Mouse (Mus musculus): ENCODE measurements around the gene Lsm8. TPM values are rescaled to one million over a fixed set of nuclear protein-coding genes. Genes with fewer than 3 reads are reported as not detected.
"Not testable (repeated sequence)": the region's sequence is repeated elsewhere in the genome, so short reads cannot be mapped to it uniquely, and the experiment has no call there.

The Lsm8 gene
- 8.8 and 15.1 TPM in 2 replicates for polyA plus RNA-seq (2012; rRNA removed)

DNA sequence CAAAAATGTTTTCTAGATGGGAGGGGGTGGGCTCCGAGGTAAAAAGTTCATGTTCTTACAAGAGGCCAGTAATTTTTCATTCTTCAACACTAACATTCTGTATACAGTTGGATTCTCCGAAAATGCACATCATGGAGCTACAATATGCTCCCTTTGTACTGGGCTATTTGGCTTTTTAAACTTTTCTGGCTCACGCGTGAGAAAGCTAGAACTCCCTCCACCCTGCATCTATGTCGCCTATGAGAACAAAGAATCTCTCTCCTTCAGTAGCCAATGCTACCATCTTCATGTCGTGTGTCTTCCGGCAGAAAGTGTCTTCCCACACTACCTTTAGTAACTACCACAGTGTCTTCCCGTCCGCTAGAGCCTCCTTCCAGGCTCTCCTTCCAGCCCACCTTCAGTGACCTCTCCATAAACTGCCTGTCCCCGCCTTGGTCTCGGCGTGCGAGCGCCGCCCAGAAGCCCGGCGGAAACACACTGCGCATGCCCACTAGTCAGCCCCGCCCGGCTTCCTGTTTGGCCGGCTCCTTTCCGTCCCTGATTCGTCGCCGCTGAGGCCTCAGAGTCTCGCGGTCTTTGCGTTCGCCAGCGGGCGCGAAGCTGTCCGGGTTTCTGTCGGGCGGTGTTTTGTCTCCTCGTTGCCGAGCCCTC lies at the start of gene Lsm8:
TSS of gene Lsm8 (plus strand) at position 529 of the 651 bp plus-strand sequence.
- DNase-seq = peak; percentile 93
- H3K4me1 ChIP-seq (ENCODE audit: control insufficient read depth, insufficient read depth, low read length) = peaks cover 2% of the 10 kb centered on the region; the same call in 1 of the 2 replicates
- H3K4me3 ChIP-seq (replicated peaks; ENCODE audit: extremely low read depth, low read depth, low read length) = peak within 1 kb of the TSS; percentile 82
- peak; percentile 85; the same call in 1 of the 2 replicates for TF ChIP-seq POLR2A (IDR thresholded peaks at IDR 0.05; ENCODE audit: borderline replicate concordance, extremely low read depth, low read depth, low read length)
- no peak for TF ChIP-seq CTCF (IDR thresholded peaks at IDR 0.05; ENCODE audit: insufficient read depth, low read length)
- WGBS = under 1% methylated on average over 37 of the region's 37 CpGs

DNA sequence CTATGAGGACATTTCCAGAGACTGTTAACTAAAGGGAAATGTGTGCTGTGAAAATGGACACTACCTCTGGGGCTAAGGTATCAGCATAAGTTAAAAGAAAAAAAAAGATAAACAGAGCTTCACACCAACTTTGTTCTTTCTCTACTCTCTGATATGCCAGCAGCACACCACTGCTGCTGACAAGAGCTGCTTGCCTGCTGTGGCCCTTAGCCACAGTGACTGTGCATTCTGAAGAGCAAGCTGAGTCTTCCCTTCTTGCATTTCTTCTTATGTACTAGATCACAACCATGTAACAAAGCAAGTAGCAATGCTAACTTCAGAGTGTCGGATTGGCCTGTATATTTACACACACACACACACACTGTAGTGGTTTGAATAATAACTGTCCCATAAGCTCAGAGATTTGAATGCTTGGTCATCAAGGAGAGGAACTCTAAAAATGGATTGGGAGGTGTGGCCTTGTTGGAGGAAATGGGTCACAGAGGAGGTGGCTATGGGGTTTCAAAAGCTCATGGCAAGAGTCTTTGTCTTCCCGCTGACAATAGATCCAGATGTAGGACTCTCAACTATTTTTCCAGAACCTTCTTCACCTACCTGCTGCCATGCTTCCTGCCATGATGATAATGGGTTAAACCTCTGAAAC lies 47.4 kb upstream of the Lsm8 start:
- TF ChIP-seq CTCF (IDR thresholded peaks at IDR 0.05; ENCODE audit: insufficient read depth, low read length) (no peak), POLR2A (IDR thresholded peaks at IDR 0.05; ENCODE audit: borderline replicate concordance, extremely low read depth, low read depth, low read length) (no peak)
- no peak overlapping the region for H3K4me3 ChIP-seq (replicated peaks; ENCODE audit: extremely low read depth, low read depth, low read length)
- no peaks in the 10 kb centered on the region for H3K4me1 ChIP-seq (ENCODE audit: control insufficient read depth, insufficient read depth, low read length)
- WGBS = 74% methylated on average over 2 of the region's 2 CpGs
- no peak for DNase-seq

DNA sequence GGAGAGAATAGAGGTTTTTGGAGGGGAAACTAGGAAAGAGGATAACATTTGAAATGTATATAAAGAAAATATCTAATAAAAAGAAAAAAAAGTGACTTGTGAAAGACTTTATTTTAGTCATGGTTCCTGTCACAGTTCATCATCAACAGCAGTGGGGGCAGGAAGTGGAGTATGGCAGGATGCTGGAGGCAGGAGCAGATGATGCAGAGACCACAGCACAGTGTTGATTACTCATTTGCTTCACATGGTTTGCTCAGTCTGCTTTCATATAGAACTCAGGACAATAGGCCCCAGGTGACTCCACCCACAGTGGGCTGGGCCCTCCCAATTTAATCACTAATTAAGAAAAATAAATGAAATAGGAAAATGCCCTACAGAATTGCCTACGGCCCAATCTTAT lies 35.8 kb upstream of the Lsm8 start:
- TF ChIP-seq CTCF (IDR thresholded peaks at IDR 0.05; ENCODE audit: insufficient read depth, low read length) = no peak
- no peak for TF ChIP-seq POLR2A (IDR thresholded peaks at IDR 0.05; ENCODE audit: borderline replicate concordance, extremely low read depth, low read depth, low read length)
- Histone ChIP-seq H3K4me1 (ENCODE audit: control insufficient read depth, insufficient read depth, low read length) (no peaks in the 10 kb centered on the region), H3K4me3 (replicated peaks; ENCODE audit: extremely low read depth, low read depth, low read length) (no peak overlapping the region)
- WGBS = 78% methylated on average over 1 of the region's 1 CpGs
- DNase-seq = no peak

DNA sequence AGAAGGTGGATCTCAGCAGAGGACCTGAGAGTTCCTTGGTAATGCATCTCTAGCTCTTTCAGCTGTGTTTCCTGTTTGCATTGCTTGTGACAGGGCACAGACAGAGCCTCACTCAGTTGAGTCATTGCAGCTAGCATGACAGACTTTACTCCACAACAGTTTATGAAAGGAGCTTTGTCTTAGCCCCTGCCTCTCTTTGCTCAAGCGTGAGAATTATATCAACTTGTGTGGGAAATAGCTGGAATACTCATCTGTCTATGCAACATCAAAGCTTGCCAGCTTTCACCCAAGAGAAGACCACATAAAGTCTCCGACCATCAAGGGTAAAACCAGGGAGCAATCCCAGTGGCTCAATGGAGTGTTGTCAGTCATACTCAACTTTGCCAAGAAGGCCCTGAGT lies 32.8 kb upstream of the Lsm8 start:
- 82% methylated on average over 2 of the region's 2 CpGs for WGBS
- no peak for DNase-seq
- Histone ChIP-seq H3K4me1 (ENCODE audit: control insufficient read depth, insufficient read depth, low read length) (no peaks in the 10 kb centered on the region; the same call in 1 of the 2 replicates), H3K4me3 (replicated peaks; ENCODE audit: extremely low read depth, low read depth, low read length) (no peak overlapping the region)
- TF ChIP-seq POLR2A (IDR thresholded peaks at IDR 0.05; ENCODE audit: borderline replicate concordance, extremely low read depth, low read depth, low read length) = no peak
- TF ChIP-seq CTCF (IDR thresholded peaks at IDR 0.05; ENCODE audit: insufficient read depth, low read length) = no peak

DNA sequence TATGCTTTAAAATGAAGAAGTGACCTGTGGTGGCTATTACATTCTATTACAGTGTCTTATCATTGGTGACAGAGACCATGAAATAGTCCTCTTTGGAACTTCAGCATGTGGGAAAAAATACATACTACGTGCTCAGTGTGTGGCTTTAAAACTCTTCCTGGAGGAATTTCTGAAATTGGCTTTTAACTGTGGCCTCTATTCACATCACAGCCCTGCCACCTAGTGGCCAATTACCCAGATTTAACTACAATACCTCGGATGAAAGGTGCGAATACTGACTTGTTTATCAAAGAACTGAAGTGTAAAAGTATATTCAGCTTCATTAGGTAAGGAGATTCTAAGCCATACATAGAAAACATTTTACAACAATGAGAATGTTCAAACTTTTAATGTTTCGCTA lies 29.0 kb upstream of the Lsm8 start:
- H3K4me1 ChIP-seq (ENCODE audit: control insufficient read depth, insufficient read depth, low read length) = no peaks in the 10 kb centered on the region; the same call in 1 of the 2 replicates
- H3K4me3 ChIP-seq (replicated peaks; ENCODE audit: extremely low read depth, low read depth, low read length) = no peak overlapping the region
- TF ChIP-seq CTCF (IDR thresholded peaks at IDR 0.05; ENCODE audit: insufficient read depth, low read length) (0 out of 2 replicates have a peak, but pooled peaks have one; percentile 17), POLR2A (IDR thresholded peaks at IDR 0.05; ENCODE audit: borderline replicate concordance, extremely low read depth, low read depth, low read length) (no peak)
- peak; percentile 43 for DNase-seq
- 7% methylated on average over 4 of the region's 4 CpGs for WGBS

DNA sequence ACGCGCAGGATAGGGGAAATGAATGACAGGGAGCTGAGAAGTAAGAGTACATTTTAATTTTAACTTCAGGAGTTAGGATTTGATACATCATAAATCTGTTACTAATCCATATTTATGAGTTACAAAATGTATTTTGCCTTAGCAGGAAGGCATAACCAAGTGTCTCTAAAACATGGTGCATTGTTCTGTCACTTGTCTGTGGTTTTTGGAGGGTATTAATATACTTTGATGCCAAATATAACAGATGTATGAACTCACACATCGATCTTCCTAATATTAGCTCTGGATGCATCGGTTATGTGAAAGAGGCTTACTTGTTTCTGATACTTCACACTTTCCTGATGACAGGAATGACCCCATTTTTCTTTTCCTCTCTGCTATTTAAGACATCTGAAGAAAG lies 28.1 kb upstream of the Lsm8 start:
- Histone ChIP-seq H3K4me1 (ENCODE audit: control insufficient read depth, insufficient read depth, low read length) (no peaks in the 10 kb centered on the region; the same call in 1 of the 2 replicates), H3K4me3 (replicated peaks; ENCODE audit: extremely low read depth, low read depth, low read length) (no peak overlapping the region)
- 62% methylated on average over 4 of the region's 4 CpGs for WGBS
- TF ChIP-seq POLR2A (IDR thresholded peaks at IDR 0.05; ENCODE audit: borderline replicate concordance, extremely low read depth, low read depth, low read length) (no peak), CTCF (IDR thresholded peaks at IDR 0.05; ENCODE audit: insufficient read depth, low read length) (no peak)
- no peak for DNase-seq

DNA sequence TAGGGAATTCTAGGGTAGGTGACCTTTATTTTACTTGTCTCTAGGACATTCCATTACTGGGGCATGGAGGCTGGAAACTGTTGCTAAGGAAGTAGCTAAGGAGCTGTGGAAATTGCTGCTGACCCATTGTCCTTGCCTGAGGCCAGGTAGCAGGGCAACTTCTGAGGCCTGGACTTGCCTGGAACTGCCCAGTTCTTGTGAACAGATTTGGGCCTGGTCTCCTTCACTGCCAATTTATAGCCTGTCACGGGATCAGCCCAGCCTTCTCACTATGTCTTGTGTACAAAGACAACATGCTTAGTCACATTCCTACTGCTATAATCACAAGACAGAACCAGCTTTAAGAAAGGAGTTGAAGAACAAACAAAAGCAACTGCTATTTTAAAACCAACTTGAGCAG lies 25.6 kb upstream of the Lsm8 start:
- no peak for DNase-seq
- Histone ChIP-seq H3K4me1 (ENCODE audit: control insufficient read depth, insufficient read depth, low read length) (no peaks in the 10 kb centered on the region; the same call in 1 of the 2 replicates), H3K4me3 (replicated peaks; ENCODE audit: extremely low read depth, low read depth, low read length) (no peak overlapping the region)
- no peak for TF ChIP-seq POLR2A (IDR thresholded peaks at IDR 0.05; ENCODE audit: borderline replicate concordance, extremely low read depth, low read depth, low read length)
- no peak for TF ChIP-seq CTCF (IDR thresholded peaks at IDR 0.05; ENCODE audit: insufficient read depth, low read length)
- 32% methylated on average over 1 of the region's 1 CpGs for WGBS

DNA sequence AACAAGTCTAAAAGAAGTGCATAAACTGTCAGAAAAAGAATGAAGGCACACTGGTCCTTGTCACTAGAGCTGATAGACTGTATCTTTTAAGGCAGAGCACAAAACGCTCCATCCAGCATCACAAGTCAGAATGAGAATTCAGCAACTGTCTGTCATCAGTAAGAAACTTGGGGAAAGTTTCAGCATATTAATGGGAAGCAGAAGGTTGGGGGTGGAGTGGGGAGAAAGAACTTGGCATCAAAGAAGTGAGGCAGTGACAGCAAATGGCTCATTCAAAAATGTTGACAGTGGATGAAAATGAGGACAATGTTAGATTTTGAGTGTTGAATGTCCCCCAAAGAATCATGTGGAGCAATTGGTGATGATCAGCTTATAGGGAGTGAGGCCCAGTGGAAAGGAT lies 15.4 kb upstream of the Lsm8 start:
- DNase-seq = no peak
- 75% methylated on average over 1 of the region's 1 CpGs for WGBS
- H3K4me1 ChIP-seq (ENCODE audit: control insufficient read depth, insufficient read depth, low read length) = no peaks in the 10 kb centered on the region
- H3K4me3 ChIP-seq (replicated peaks; ENCODE audit: extremely low read depth, low read depth, low read length) = no peak overlapping the region
- no peak for TF ChIP-seq CTCF (IDR thresholded peaks at IDR 0.05; ENCODE audit: insufficient read depth, low read length)
- TF ChIP-seq POLR2A (IDR thresholded peaks at IDR 0.05; ENCODE audit: borderline replicate concordance, extremely low read depth, low read depth, low read length) = no peak

DNA sequence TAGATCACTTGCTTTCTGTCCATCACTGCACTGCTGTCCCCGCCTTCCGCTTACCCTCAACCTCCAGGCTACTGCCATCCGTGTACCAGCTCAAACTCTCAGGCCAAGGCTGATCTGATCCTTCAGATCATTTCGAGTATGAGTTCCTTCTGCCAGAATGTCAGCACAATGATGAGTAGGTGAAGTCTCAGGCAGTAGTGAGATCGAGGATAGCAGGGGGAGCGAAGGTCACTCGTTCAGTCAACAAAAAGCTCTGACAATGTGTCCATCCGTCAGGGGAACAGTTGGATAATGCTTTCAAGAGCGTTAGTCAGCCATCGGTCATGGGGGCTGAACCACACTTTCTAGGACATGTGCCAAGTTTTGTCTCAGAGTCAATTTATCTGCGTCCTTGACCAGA lies 3.9 kb upstream of the Lsm8 start:
- not testable (repeated sequence) for H3K4me1 ChIP-seq (ENCODE audit: control insufficient read depth, insufficient read depth, low read length); H3K4me3 ChIP-seq (replicated peaks; ENCODE audit: extremely low read depth, low read depth, low read length); DNase-seq
- WGBS = 50% methylated on average over 2 of the region's 11 CpGs

DNA sequence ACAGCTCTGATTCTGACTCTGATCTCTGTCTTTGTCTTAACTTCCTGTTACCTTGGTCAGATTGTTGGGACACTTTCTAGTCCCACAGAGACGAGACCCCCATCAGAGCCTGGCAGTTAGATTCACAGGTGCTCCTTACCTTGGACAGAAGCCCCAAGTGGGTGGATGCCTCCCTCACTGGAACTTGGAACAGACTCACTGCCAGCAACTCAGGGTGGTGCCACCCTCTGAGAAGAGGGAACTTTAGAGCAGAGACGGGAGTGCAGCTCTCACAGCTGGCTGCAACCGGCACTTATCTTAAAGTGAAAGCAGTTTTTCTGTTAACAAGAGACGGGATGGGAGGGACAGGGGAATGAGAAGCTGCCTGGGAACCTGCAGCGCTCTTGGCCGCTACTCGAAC lies 2.8 kb upstream of the Lsm8 start:
- not testable (repeated sequence) for H3K4me1 ChIP-seq (ENCODE audit: control insufficient read depth, insufficient read depth, low read length); DNase-seq
- WGBS = 2% methylated on average over 5 of the region's 7 CpGs
- H3K4me3 ChIP-seq (replicated peaks; ENCODE audit: extremely low read depth, low read depth, low read length) = peak overlapping the region; percentile 36

Data from lung, adult 2 months (tissue).